Mouse (Mus musculus): ENCODE measurements around the gene Bri3.

DNA sequence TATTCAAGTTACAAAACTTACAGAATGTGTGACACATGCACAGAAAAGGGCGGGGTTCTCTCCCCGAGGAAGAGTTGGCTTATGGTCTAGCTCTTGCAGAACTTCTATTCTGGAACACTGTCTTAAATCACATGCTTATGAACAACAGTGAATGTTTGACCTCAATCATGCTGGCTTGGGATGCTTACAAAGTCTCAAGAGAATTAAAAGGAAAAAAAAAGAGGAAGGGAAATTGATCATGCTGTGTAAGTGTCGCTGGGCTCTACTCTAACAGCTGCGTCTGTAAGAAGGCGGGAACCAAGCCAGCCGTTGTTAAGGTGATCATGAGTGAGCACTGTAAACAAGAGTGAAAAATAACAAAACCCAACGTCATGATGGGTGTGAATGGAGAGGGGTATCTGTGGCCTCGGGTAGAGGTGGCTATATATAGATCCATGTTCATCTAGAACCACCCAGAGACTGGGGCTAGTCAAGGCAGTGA, 39.4 kb downstream of the Bri3 start:
- no peak for TF ChIP-seq POLR2A (IDR thresholded peaks at IDR 0.05; ENCODE audit: insufficient read depth, low read depth, low read length)
- no peak for TF ChIP-seq CTCF (IDR thresholded peaks at IDR 0.05)
- no peak for TF ChIP-seq EP300 (IDR thresholded peaks at IDR 0.05; ENCODE audit: insufficient read depth, low read depth, low read length)
